Mouse (Mus musculus): ENCODE data around the gene Calhm6.

The Calhm6 gene

DNA sequence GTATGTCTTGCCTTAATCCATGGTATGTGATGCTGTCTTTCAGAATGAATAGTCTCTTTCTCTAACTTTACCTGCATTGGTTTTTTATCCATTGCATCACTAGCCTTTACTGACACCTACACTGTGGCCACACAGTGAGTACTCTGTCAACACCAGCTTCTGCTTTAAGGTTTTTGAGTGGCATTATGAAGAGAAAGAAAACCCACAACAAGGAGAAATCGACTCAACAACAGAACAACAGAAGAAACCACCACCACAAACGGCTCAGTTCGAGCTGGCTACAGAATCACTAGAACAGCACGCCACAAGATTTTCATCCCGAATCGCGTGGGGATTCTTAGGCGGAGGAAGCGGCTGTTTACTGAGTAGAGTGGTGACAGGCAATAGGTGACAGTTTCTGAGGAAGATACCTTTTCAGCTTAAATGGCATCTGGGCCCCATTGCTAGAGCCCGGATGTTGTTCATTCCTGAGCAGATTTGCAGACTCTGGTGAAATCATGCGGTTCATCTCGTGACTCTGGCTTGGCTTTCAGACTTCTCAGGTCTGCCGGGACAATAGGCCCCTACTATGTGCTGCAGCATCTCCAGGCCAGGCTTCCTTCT lies 16.8 kb downstream of the Calhm6 start:
- DNase-seq (ENCODE audit: low spot score in 2 of 2): no peak

DNA sequence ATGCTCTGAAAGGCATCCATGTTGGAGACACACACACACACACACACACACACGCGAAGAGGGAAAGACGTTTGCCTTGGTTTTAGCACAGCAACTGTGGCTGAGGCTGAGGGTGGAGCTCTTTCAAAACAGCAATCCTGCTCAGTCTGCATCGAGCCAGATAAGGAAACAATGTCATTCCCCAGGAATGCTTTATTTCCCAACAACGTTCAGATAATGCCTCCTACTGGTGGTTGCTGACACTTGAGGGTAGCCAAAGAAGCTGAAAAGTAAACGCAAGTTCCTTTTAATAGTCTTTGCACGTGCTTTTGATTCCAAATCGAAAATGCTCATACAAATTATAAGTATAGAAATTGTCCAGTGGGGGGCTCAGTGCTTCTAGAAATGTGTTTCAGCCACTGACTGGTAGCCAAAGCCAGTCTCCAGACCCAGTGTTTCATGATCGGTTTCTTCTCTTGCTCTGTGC lies 31.3 kb downstream of the Calhm6 start, which contains the start of gene Calhm5:
Calhm5 (minus strand) TSS at position 102 of the 466 bp plus-strand sequence.
- peak; percentile 14 to 17 for DNase-seq (ENCODE audit: low spot score in 2 of 2)

DNA sequence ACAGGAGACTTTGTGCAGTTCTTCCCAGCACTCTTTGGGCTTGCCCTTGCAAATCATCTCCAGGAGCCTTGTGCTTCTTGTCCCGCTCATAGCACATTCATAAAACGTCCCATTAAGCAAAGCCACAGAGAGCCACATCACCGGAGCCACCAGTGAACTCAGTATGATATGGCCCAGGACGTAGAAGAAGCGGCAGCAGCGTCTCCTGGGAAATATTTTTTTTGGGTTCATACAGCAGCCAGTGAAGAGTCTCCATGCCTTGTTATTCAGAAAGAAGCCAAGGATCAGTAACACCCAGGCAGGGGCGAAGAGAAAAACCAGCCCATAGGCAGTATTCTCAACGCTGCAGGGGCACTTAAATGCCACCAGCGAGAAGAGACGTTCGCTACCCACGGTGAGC lies 31.8 kb downstream of the Calhm6 start:
- DNase-seq (ENCODE audit: low spot score in 2 of 2): no peak

DNA sequence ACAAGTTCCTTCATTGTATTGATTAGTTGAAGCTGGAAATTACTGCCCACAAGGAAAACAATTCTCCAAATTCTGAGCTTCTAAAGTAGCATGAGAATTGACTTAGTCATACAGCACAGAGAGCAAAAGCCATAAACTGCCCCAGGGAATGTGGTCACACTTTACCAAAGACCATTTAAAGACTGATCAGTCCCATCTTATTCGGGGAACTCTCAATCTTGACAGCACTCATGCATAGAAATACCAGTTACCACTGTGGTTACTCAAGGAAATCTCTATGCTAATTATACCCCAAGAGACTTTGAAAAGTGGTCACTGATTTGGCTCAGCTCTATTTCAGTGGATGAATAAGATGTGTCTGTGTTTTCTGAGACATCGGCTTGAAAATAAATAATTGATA lies 32.6 kb downstream of the Calhm6 start:
- DNase-seq (ENCODE audit: low spot score in 2 of 2): no peak

DNA sequence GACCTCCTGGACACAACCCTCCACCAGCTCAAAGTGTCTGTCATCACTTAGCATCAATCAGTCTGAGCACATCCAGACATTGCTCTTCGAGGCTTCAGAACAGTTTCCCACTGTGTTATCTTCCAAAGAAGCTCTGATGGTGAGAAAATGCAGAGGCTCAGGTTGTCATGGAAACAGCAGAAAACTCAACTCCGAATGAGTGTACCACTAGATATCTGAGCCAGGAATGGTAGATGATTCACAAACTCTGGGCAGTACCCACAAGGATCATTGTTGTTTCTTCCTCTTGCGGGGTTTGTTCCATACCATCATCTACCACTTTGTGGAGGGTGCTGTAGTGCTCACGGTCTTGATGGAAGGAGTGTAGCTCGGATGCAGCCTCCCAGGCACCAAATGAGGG lies 35.9 kb downstream of the Calhm6 start:
- DNase-seq (ENCODE audit: low spot score in 2 of 2): peak; percentile 14 to 25

DNA sequence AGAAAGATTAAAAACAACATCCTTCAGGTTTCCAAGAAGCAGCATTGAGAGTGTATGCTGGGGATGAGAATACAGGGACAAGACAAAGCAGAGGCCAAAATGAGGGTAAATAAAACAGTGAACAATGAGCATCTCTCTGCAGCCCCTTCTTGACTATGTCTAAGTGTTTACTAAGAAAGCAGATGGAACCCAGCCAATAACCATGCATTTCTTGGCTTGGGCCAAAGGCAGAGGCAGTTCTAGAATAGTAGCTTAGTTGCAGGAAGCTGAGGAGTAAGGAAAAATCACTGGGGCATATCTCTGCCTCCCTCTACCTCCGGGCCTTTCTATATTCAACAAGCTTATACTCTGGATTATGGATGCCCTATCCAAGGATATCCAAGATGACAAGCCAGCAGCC lies 37.3 kb downstream of the Calhm6 start:
- DNase-seq (ENCODE audit: low spot score in 2 of 2): no peak

DNA sequence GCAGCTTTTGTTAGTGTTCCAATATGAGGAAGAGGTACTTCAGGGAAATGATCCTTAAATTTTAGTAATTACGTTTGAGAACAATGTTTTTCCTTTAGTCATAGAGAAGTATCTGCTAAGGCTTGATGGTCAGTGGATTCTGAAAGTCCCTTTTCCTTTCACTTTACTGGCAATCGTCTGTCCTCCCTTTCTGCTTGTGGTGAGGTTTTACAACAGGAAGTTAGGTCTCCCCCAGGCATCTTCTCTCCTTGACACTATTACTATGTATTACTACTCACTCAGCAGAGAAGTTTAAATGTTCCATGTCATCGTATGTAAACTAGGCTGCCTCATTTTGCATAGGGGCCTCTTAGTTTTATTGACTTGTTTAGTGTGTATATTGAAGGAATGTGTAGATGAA lies 38.3 kb downstream of the Calhm6 start:
- DNase-seq (ENCODE audit: low spot score in 2 of 2): no peak

DNA sequence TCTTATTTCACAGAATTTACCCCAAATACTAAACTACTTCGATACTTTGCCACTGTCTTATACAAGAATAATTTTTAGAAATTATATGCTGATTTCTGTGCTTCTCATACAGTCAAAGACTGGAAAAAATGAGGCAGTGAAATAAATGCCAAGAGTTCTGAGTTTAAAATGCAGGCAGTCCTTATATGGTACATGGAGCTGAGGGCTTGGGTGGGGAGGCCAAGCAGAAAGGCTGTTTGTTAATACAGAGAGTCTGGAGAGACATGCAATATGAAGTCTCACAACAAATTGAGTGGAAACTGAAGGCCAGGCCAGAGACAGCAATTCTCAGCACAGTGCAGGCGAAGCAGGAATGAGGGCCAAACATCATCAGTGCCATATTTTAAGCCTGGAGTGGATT lies 39.3 kb downstream of the Calhm6 start:
- DNase-seq (ENCODE audit: low spot score in 2 of 2): no peak

DNA sequence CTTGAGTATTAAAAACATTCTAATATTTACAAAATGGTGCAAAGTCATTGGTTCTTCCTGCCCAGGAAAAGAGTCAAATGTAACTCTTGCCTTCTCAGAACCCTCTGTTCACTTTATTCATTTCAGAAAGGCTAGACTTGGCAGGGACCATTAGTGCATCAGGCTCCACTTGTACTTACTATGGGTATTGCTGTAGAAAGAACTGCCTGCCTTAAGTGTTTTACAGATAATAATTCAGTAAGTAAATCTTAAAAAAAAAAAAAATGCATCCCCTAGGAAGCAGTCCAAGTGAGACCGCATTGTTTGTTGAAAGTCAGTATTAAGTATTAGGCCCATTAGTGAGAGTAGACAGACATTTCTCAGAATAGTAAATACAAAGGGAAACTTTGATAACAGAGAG lies 41.3 kb downstream of the Calhm6 start:
- DNase-seq (ENCODE audit: low spot score in 2 of 2): no peak

Data from frontal cortex, postnatal 14 days (tissue).